Comparison of ENCODE assay signal across 11 mouse cellular contexts in the genomic region with DNA sequence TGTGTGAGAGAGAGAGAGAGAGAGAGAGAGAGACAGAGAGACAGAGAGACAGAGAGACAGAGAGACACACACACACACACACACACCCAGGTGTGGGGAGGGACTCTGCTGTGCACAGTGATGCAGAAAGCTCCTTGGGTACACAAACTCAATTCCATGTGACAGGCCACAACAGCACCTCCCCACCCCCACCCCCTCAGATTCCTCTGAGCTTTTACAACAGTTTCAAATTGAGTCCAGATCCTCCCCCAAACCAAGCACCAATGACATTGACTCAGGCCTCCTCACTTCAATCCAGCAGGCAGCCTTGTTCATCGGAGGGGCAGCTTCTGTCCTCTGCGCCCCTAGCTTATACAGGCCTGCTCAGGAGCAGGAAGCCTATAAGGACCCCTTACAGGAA. TPM values are rescaled to one million over a fixed set of nuclear protein-coding genes. Genes with fewer than 3 reads are reported as not detected.
DNase-seq lines count a peak whose midpoint lies in the region; ATAC-seq and TF ChIP-seq lines count a peak whose summit lies in the region.
"Had no signal": no experiment of that assay in that cellular context is flagged by ENCODE, and none has a peak within 500 bp of the region (broad histone marks: within the 10 kb centered on the region; RNA-seq: fewer than 3 reads in every experiment).

No protein-coding gene starts in this region.

- no peak for TF ChIP-seq POLR2A in kidney, adult 2 months (IDR thresholded peaks at IDR 0.05; ENCODE audit: low read depth, low read length)
- no peak for TF ChIP-seq POLR2A in thymus, adult 2 months (IDR thresholded peaks at IDR 0.05; ENCODE audit: control insufficient read depth, extremely low read depth, insufficient read depth, low read length, poor library complexity)

- H3K4me3 ChIP-seq in kidney, embryonic 16.5 days (ENCODE audit: low read length), result no peak overlapping the region
- H3K4me3 ChIP-seq in kidney, adult 2 months (ENCODE audit: insufficient read depth, low read depth, low read length), result no peak overlapping the region
- no peak overlapping the region for H3K4me3 ChIP-seq in hindbrain, embryonic 12.5 days
- H3K4me3 ChIP-seq in thymus, adult 2 months (ENCODE audit: control insufficient read depth, insufficient read depth, low read length), result no peak overlapping the region
- H3K4me3 ChIP-seq: megakaryocyte, embryonic 14.5 days had no signal

- H3K9me3 ChIP-seq in kidney, embryonic 16.5 days (ENCODE audit: low read length), result peaks cover 8% of the 10 kb centered on the region; the same call in 1 of the 2 replicates
- no peaks in the 10 kb centered on the region for H3K9me3 ChIP-seq in hindbrain, embryonic 12.5 days (replicated peaks)

- no peak overlapping the region for H3K4me2 ChIP-seq in kidney, embryonic 16.5 days (replicated peaks; ENCODE audit: low read depth, low read length)
- H3K4me2 ChIP-seq in hindbrain, embryonic 12.5 days (replicated peaks), result no peak overlapping the region
- H3K4me2 ChIP-seq: liver, embryonic 11.5 days had no signal

- no peaks in the 10 kb centered on the region for H3K27me3 ChIP-seq in kidney, embryonic 16.5 days (ENCODE audit: insufficient read depth, low read length)
- no peaks in the 10 kb centered on the region for H3K27me3 ChIP-seq in kidney, adult 2 months (replicated peaks; ENCODE audit: control insufficient read depth, insufficient read depth, low read length)
- no peaks in the 10 kb centered on the region for H3K27me3 ChIP-seq in hindbrain, embryonic 12.5 days
- no peaks in the 10 kb centered on the region for H3K27me3 ChIP-seq in thymus, adult 2 months (ENCODE audit: control insufficient read depth, insufficient read depth, low read length)

- H3K36me3 ChIP-seq in kidney, embryonic 16.5 days (ENCODE audit: insufficient read depth, low read length), result peaks cover 16% of the 10 kb centered on the region
- H3K36me3 ChIP-seq in kidney, adult 2 months (ENCODE audit: control insufficient read depth, insufficient read depth, low read length), result no peaks in the 10 kb centered on the region
- H3K36me3 ChIP-seq in hindbrain, embryonic 12.5 days, result peaks cover 5% of the 10 kb centered on the region; the same call in 1 of the 2 replicates
- peaks cover 4% of the 10 kb centered on the region; the same call in 1 of the 2 replicates for H3K36me3 ChIP-seq in thymus, adult 2 months (ENCODE audit: control insufficient read depth, insufficient read depth, low read length)

- H3K9ac ChIP-seq in kidney, embryonic 16.5 days (replicated peaks; ENCODE audit: low read length), result 0 out of 2 replicates have a peak overlapping the region, but pooled peaks have one; percentile 46
- H3K9ac ChIP-seq in hindbrain, embryonic 12.5 days, result no peak overlapping the region

- WGBS in kidney, embryonic 16.5 days, result 56% methylated on average over 2 of the region's 2 CpGs
- 72% methylated on average over 2 of the region's 2 CpGs for WGBS in kidney, adult 2 months
- WGBS in hindbrain, embryonic 12.5 days, result 62% methylated on average over 2 of the region's 2 CpGs
- 88% methylated on average over 2 of the region's 2 CpGs for WGBS in thymus, adult 2 months

- peaks cover 22% of the 10 kb centered on the region for H3K4me1 ChIP-seq in kidney, embryonic 16.5 days (ENCODE audit: insufficient read depth, low read length)
- H3K4me1 ChIP-seq in kidney, adult 2 months (ENCODE audit: control insufficient read depth, insufficient read depth, low read length), result no peaks in the 10 kb centered on the region
- H3K4me1 ChIP-seq in hindbrain, embryonic 12.5 days, result peaks cover 14% of the 10 kb centered on the region
- peaks cover 22% of the 10 kb centered on the region for H3K4me1 ChIP-seq in thymus, adult 2 months (replicated peaks; ENCODE audit: control insufficient read depth, insufficient read depth, low read length)

- peak overlapping the region; percentile 90 for H3K27ac ChIP-seq in kidney, embryonic 16.5 days (ENCODE audit: low read length)
- H3K27ac ChIP-seq in kidney, adult 2 months (ENCODE audit: insufficient read depth, low read depth, low read length), result no peak overlapping the region
- H3K27ac ChIP-seq in hindbrain, embryonic 12.5 days, result peak overlapping the region; percentile 44; the same call in 1 of the 2 replicates
- H3K27ac ChIP-seq in thymus, adult 2 months (ENCODE audit: control insufficient read depth, insufficient read depth, low read length), result no peak overlapping the region

- no peak for TF ChIP-seq CTCF in kidney, adult 2 months (conservative IDR thresholded peaks at IDR 0.05; ENCODE audit: insufficient read depth, insufficient read length, low read depth, low read length)
- TF ChIP-seq CTCF in thymus, adult 2 months (IDR thresholded peaks at IDR 0.05; ENCODE audit: borderline replicate concordance, control insufficient read depth, extremely low read depth, insufficient read depth, low read length, poor library complexity), result no peak

- peak; percentile 31 for DNase-seq in embryo, embryonic 11 days
- DNase-seq in embryo, embryonic 9.5 days (ENCODE audit: extremely low spot score), result no peak
- DNase-seq in kidney, adult 2 months, result no peak
- peak; percentile 74 for DNase-seq in Muller cell, postnatal 12 days (ENCODE audit: inconsistent ontology term)
- DNase-seq in thymus, adult 2 months, result no peak
- DNase-seq: thymus, postnatal 25 days had no signal

- ATAC-seq in kidney, embryonic 16.5 days (ENCODE audit: low FRiP score, low TSS enrichment), result peak; percentile 72; the same call in 1 of the 2 replicates
- no peak for ATAC-seq in hindbrain, embryonic 12.5 days (ENCODE audit: low FRiP score)
- ATAC-seq in erythroblast, adult 5-6 weeks (replicated peaks; ENCODE audit: low FRiP score, poor library complexity, severe bottlenecking), result no peak

RNA-seq across cellular contexts. Expression of a gene that starts 14.1 kb away (rescaled TPM):
- 111 and 117 TPM in 2 replicates for polyA plus RNA-seq in kidney, embryonic 16.5 days (2015; fragmentation: Nextera tagmentation; extraction: Ambion mirVana)
- 58.2 and 61.0 TPM in 2 replicates for polyA plus RNA-seq in kidney, adult 2 months (2012; rRNA removed)
- polyA plus RNA-seq in hindbrain, embryonic 12.5 days (2016; fragmentation: Nextera tagmentation; extraction: Ambion mirVana), result 43.9 and 50.9 TPM in 2 replicates
- 62.7 and 84.2 TPM in 2 replicates for total RNA-seq in erythroblast, adult 5-6 weeks (2015; ENCODE audit: low replicate concordance)
- 59.2 and 111 TPM in 2 replicates for total RNA-seq in erythroblast, adult 5-6 weeks (2017; ENCODE audit: low replicate concordance)
- polyA plus RNA-seq in thymus, adult 2 months (2012; rRNA removed), result 781 and 799 TPM in 2 replicates

RNA-seq across cellular contexts. Expression of a gene that starts 36.6 kb away (rescaled TPM):
- 67.0 and 73.5 TPM in 2 replicates for polyA plus RNA-seq in kidney, embryonic 16.5 days (2015; fragmentation: Nextera tagmentation; extraction: Ambion mirVana)
- 68.7 and 70.5 TPM in 2 replicates for polyA plus RNA-seq in kidney, adult 2 months (2012; rRNA removed)
- polyA plus RNA-seq in hindbrain, embryonic 12.5 days (2016; fragmentation: Nextera tagmentation; extraction: Ambion mirVana), result 25.8 and 26.0 TPM in 2 replicates
- total RNA-seq in erythroblast, adult 5-6 weeks (2015; ENCODE audit: low replicate concordance), result 9.6 and 23.0 TPM in 2 replicates
- total RNA-seq in erythroblast, adult 5-6 weeks (2017; ENCODE audit: low replicate concordance), result 17.0 and 24.4 TPM in 2 replicates
- 72.4 and 76.2 TPM in 2 replicates for polyA plus RNA-seq in thymus, adult 2 months (2012; rRNA removed)

Comparison
In these comparisons a context has a peak if more than half of its experiments do, and no peak if none do; other contexts are left out.
1. DNase-seq: peak in embryo, embryonic 11 days (single experiment) and Muller cell, postnatal 12 days (single experiment); none in embryo, embryonic 9.5 days (single experiment), kidney, adult 2 months (single experiment) and thymus, adult 2 months (single experiment).
2. H3K27ac ChIP-seq: peak in kidney, embryonic 16.5 days (single experiment) and hindbrain, embryonic 12.5 days (single experiment); none in kidney, adult 2 months (single experiment) and thymus, adult 2 months (single experiment).